Mouse (Mus musculus) ES-E14 (cell line): Measurements from ENCODE around the gene Mesp1.

ENCODE experiments used
- CHD2 ChIP-seq: IDR thresholded peaks from 2 replicates; pipeline ENCODE4 v1.6.1; 2014; ENCODE audit warnings: mild to moderate bottlenecking, low read depth, low read length, inconsistent platforms
- HCFC1 ChIP-seq: IDR thresholded peaks from 2 replicates; pipeline ENCODE4 v1.6.1; 2012; ENCODE audit warnings: low read length, inconsistent platforms, borderline replicate concordance; ENCODE audit not compliant: insufficient read depth
- MAFK ChIP-seq: IDR thresholded peaks from 2 replicates; pipeline ENCODE4 v1.6.1; 2014; ENCODE audit warnings: mild to moderate bottlenecking, low read depth, low read length, inconsistent platforms; ENCODE audit not compliant: insufficient read depth
- ZC3H11A ChIP-seq: IDR thresholded peaks from 2 replicates; pipeline ENCODE4 v1.6.1; 2012; ENCODE audit warnings: low read depth, mild to moderate bottlenecking, inconsistent platforms, low read length, borderline replicate concordance
- ZNF384 ChIP-seq: IDR thresholded peaks from 2 replicates; pipeline ENCODE4 v1.6.1; 2012; ENCODE audit warnings: low read depth, low read length, inconsistent platforms

DNA sequence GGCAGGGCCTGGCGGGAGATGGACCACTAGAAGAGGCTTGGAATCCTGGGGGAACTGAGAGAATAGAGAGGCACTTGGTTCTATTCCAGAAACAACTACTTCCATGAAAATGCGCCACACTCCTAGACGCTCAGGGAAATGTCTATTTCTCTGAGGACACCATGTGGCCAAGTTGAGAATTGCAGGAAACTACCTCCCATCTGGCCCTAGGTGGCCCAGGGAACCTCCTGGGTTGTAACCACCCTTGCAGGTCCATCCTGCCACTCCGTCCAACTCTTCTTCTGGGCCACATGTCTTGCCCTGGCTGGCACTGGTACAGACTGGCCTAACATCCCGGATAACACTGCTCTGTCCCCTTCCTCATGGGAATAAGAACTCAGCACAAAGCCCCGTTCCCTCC lies 7.3 kb downstream of the Mesp1 start:
- no peak for TF ChIP-seq HCFC1
- TF ChIP-seq MAFK = no peak
- TF ChIP-seq ZNF384 = no peak
- TF ChIP-seq ZC3H11A = no peak
- TF ChIP-seq CHD2 = no peak
